Mouse (Mus musculus) myocyte (in vitro differentiated cells): ENCODE results near the gene Triobp. TPM values are rescaled to one million over a fixed set of nuclear protein-coding genes. Genes with fewer than 3 reads are reported as not detected.
"Not testable (repeated sequence)": the region's sequence is repeated elsewhere in the genome, so short reads cannot be mapped to it uniquely, and the experiment has no call there.

Experiments used
- H3K27me3 ChIP-seq: one replicate; pipeline ENCODE4 v1.6.1; 2011; ENCODE audit not compliant: control insufficient read depth, insufficient read depth, insufficient read length
- H3K36me3 ChIP-seq: one replicate; pipeline ENCODE4 v1.6.1; 2011; ENCODE audit not compliant: control insufficient read depth, insufficient read depth
- H3K4me2 ChIP-seq: one replicate; pipeline ENCODE4 v1.6.1; 2011; ENCODE audit warnings: low read depth, control low read depth
- H3K4me3 ChIP-seq: one replicate; pipeline ENCODE4 v1.5.1; 2011; ENCODE audit warnings: mild to moderate bottlenecking, control low read depth, moderate library complexity
- H3K79me2 ChIP-seq: one replicate; pipeline ENCODE4 v1.6.1; 2011; ENCODE audit not compliant: control insufficient read depth, insufficient read depth
- H3ac ChIP-seq: one replicate; pipeline ENCODE4 v1.6.1; 2011; ENCODE audit not compliant: control insufficient read depth, insufficient read length
- CEBPB ChIP-seq: IDR thresholded peaks from 2 replicates; pipeline ENCODE4 v1.6.1; 2011; ENCODE audit warnings: mild to moderate bottlenecking, moderate library complexity; ENCODE audit not compliant: poor library complexity, insufficient read depth, severe bottlenecking
- E2F4 ChIP-seq: IDR thresholded peaks from one replicate; pipeline ENCODE4 v1.6.1; 2011; ENCODE audit warnings: mild to moderate bottlenecking, control low read depth, moderate library complexity; ENCODE audit not compliant: insufficient read depth
- MAX ChIP-seq: IDR thresholded peaks from one replicate; pipeline ENCODE4 v1.6.1; 2011; ENCODE audit warnings: low read depth, mild to moderate bottlenecking, control low read depth
- MYOD1 ChIP-seq, 3 experiments: IDR thresholded peaks; one replicate each; pipeline ENCODE4 v1.6.1; 2011; ENCODE audit warnings: control low read depth in 2 of 3, low read depth in 2 of 3, mild to moderate bottlenecking in 2 of 3, moderate library complexity in 1 of 3; ENCODE audit not compliant: insufficient read length in 2 of 3, control insufficient read depth in 1 of 3
- MYOG ChIP-seq, 3 experiments: IDR thresholded peaks; one replicate each; pipeline ENCODE4 v1.6.1; 2011; ENCODE audit warnings: control low read depth in 2 of 3, low read depth in 2 of 3, mild to moderate bottlenecking in 2 of 3; ENCODE audit not compliant: insufficient read length in 2 of 3, control insufficient read depth in 1 of 3, insufficient read depth in 1 of 3
- POLR2A ChIP-seq: IDR thresholded peaks from one replicate; pipeline ENCODE4 v1.6.1; 2011; ENCODE audit warnings: low read depth, mild to moderate bottlenecking, control low read depth, moderate library complexity; ENCODE audit not compliant: insufficient read length
- POLR2AphosphoS2 ChIP-seq: IDR thresholded peaks from one replicate; pipeline ENCODE4 v1.6.1; 2011; ENCODE audit warnings: low read depth, control low read depth; ENCODE audit not compliant: insufficient read length
- REST ChIP-seq: IDR thresholded peaks from one replicate; pipeline ENCODE4 v1.6.1; 2011; ENCODE audit warnings: mild to moderate bottlenecking, control low read depth, moderate library complexity; ENCODE audit not compliant: insufficient read depth, insufficient read length
- SRF ChIP-seq: IDR thresholded peaks from one replicate; pipeline ENCODE4 v1.6.1; 2011; ENCODE audit warnings: low read depth; ENCODE audit not compliant: control insufficient read depth, insufficient read length
- TCF12 ChIP-seq: IDR thresholded peaks from one replicate; pipeline ENCODE4 v1.6.1; 2011; ENCODE audit warnings: mild to moderate bottlenecking, control low read depth; ENCODE audit not compliant: poor library complexity, insufficient read depth, severe bottlenecking
- TCF3 ChIP-seq: IDR thresholded peaks from one replicate; pipeline ENCODE4 v1.6.1; 2011; ENCODE audit warnings: low read depth, control low read depth; ENCODE audit not compliant: insufficient read length
- USF1 ChIP-seq: IDR thresholded peaks from one replicate; pipeline ENCODE4 v1.6.1; 2011; ENCODE audit warnings: low read depth, mild to moderate bottlenecking, control low read depth, moderate library complexity
- polyA plus RNA-seq: library from polyadenylated mRNA; unstranded; fragments of >200 nt; fragmentation: generic; extraction: Trizol; gene quantifications from one replicate; pipeline ENCODE4 v1.2.1, GENCODE M21; 2012; ENCODE audit warnings: missing spikeins

Triobp gene
- polyA plus RNA-seq, 1 experiment: 19.9 TPM

DNA sequence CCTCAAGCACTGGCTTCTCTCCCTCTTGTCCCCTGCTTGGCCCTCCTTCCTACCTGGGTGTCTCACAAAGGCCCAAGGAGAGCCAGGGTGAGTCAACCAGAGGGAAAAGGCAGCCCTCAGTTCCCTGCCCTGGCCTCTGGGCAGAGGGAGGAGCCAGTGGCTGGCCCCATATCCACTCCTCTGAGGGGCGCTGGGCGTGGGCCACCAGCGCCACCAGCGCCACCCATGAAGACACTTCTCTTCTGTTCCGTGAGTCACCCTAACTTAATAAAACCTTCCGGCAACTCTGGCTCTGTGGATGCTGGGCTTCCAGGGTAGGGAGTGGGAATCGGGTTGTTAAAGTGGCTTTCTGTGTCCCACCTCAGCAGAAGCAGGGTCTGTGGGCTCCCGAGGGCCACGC is 58.1 kb downstream of the Triobp start:
- H3K27me3 ChIP-seq: no peaks in the 10 kb centered on the region
- H3K4me3 ChIP-seq: no peak overlapping the region
- no peaks in the 10 kb centered on the region for H3K36me3 ChIP-seq
- H3K79me2 ChIP-seq: no peaks in the 10 kb centered on the region
- no peak overlapping the region for H3K4me2 ChIP-seq
- H3ac ChIP-seq: no peak overlapping the region
- TF ChIP-seq TCF3: no peak
- TF ChIP-seq POLR2AphosphoS2: no peak
- no peak for TF ChIP-seq E2F4
- no peak for TF ChIP-seq MYOD1 (IDR thresholded peaks at IDR 0.05; ENCODE audit: control insufficient read depth in 1 of 3, insufficient read length in 2 of 3, low read depth in 2 of 3)
- TF ChIP-seq TCF12: no peak
- no peak for TF ChIP-seq REST
- TF ChIP-seq MYOG (IDR thresholded peaks at IDR 0.05; ENCODE audit: control insufficient read depth in 1 of 3, insufficient read depth in 1 of 3, insufficient read length in 2 of 3, low read depth in 2 of 3): no peak
- TF ChIP-seq MAX: no peak

DNA sequence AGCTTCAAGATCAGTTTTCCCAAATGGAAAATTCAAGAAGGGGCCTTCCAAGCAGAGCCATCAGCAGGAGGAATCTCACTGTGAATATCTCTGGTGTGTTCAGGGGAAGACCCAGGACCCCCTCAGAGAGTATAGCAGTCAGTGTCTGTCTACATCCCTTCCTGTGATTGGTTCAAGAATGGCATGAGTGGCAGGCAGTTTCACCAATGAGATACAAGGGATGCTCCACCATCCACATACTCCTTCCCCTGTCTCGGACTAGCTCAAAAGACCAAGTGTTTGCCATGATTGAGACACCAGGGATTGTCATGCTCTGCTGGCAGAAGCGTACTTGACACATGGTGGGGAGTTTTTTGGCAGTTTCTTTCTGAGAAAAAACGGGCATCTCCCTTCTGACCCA is 59.1 kb downstream of the Triobp start:
- H3K36me3 ChIP-seq: no peaks in the 10 kb centered on the region
- H3K4me3 ChIP-seq: no peak overlapping the region
- H3K79me2 ChIP-seq: no peaks in the 10 kb centered on the region
- no peaks in the 10 kb centered on the region for H3K27me3 ChIP-seq
- H3ac ChIP-seq: no peak overlapping the region
- no peak overlapping the region for H3K4me2 ChIP-seq
- no peak for TF ChIP-seq TCF3
- TF ChIP-seq TCF12: no peak
- no peak for TF ChIP-seq CEBPB
- TF ChIP-seq MYOD1 (IDR thresholded peaks at IDR 0.05; ENCODE audit: control insufficient read depth in 1 of 3, insufficient read length in 2 of 3, low read depth in 2 of 3): no peak
- no peak for TF ChIP-seq POLR2AphosphoS2
- TF ChIP-seq MYOG (IDR thresholded peaks at IDR 0.05; ENCODE audit: control insufficient read depth in 1 of 3, insufficient read depth in 1 of 3, insufficient read length in 2 of 3, low read depth in 2 of 3): no peak
- no peak for TF ChIP-seq USF1
- no peak for TF ChIP-seq E2F4
- TF ChIP-seq REST: no peak
- no peak for TF ChIP-seq SRF
- TF ChIP-seq POLR2A: no peak
- no peak for TF ChIP-seq MAX

DNA sequence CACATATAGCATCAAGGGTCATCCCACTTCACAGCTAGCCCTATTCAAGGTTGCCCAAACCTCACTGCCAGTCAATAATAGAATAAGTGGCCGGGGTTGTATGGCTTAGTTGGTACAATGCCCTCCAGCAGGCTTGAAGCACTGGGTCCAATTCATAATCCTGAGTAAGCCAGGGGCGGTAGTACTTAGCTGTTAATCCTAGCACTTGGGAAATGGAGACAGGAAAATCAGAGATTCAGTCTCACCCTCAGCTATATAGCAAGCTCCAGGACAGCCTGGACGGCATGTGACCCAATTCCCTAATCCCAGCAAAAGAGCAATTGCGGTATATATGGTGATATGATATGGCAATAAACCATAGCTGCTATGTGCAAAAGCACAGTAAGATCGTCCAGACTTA is 59.5 kb downstream of the Triobp start:
- TF ChIP-seq POLR2AphosphoS2 (no peak), MAX (no peak), CEBPB (no peak), MYOG (IDR thresholded peaks at IDR 0.05; ENCODE audit: control insufficient read depth in 1 of 3, insufficient read depth in 1 of 3, insufficient read length in 2 of 3, low read depth in 2 of 3) (no peak), MYOD1 (IDR thresholded peaks at IDR 0.05; ENCODE audit: control insufficient read depth in 1 of 3, insufficient read length in 2 of 3, low read depth in 2 of 3) (no peak), USF1 (no peak), TCF12 (no peak), REST (no peak), TCF3 (no peak), SRF (no peak)
- no peaks in the 10 kb centered on the region for H3K79me2 ChIP-seq
- no peak overlapping the region for H3K4me3 ChIP-seq
- no peaks in the 10 kb centered on the region for H3K36me3 ChIP-seq
- no peak overlapping the region for H3ac ChIP-seq
- no peaks in the 10 kb centered on the region for H3K27me3 ChIP-seq
- no peak overlapping the region for H3K4me2 ChIP-seq

DNA sequence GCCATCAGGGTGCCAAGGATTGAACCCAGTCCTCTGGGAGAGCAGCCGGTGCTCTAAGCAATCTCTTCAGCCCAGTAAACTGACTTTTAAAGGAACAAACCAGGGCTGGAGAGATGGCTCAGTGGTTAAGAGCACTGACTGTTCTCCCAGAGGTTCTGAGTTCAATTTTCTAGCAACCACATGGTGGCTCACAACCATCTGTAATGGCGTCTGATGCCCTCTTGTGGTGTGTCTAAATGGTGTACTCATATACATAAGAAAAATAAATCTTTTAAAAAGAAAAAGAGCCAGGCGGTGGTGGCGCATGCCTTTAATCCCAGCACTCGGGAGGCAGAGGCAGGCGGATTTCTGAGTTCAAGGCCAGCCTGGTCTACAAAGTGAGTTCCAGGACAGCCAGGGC is 60.3 kb downstream of the Triobp start:
- not testable (repeated sequence) for H3K36me3 ChIP-seq, H3K4me3 ChIP-seq, H3K4me2 ChIP-seq, H3K79me2 ChIP-seq, H3ac ChIP-seq, H3K27me3 ChIP-seq

DNA sequence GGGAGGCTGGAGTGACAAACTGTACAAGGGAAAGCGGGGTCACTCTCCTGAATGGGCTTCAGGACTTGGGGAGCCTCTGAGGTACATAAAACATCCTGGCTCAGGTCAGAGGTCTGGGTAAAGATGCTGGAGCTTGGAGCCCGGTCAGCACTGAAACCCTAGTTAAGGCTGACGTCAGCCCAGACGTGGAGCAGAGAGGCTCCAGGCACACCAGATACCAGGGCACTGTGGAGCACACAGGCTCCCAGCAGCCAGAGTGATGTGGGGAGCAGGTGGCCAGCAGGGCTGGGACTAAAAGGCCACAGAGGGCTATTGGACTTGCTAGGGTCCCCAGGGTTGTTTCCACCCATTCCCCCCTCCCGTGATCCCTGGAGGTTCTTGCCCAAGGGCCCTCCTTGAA is 62.2 kb downstream of the Triobp start:
- TF ChIP-seq MYOG (IDR thresholded peaks at IDR 0.05; ENCODE audit: control insufficient read depth in 1 of 3, insufficient read depth in 1 of 3, insufficient read length in 2 of 3, low read depth in 2 of 3): no peak
- TF ChIP-seq MYOD1 (IDR thresholded peaks at IDR 0.05; ENCODE audit: control insufficient read depth in 1 of 3, insufficient read length in 2 of 3, low read depth in 2 of 3): peak in 1 of 3 experiments; percentile 18
- Histone ChIP-seq H3ac (no peak overlapping the region), H3K4me2 (no peak overlapping the region), H3K79me2 (no peaks in the 10 kb centered on the region), H3K4me3 (no peak overlapping the region), H3K36me3 (no peaks in the 10 kb centered on the region), H3K27me3 (peaks cover 4% of the 10 kb centered on the region)
